Mouse (Mus musculus) c-Kit-positive CD71-negative TER-119-negative erythroid progenitor cells, embryonic 14.5 days (primary cell): ENCODE data around the gene Col5a3.

Source experiments
- DNase-seq: peaks from one replicate; pipeline ENCODE4 v3.0.0-alpha.2; 2013; ENCODE audit warnings: low read depth

Gene Col5a3

GRCm38 (mm10) chr9:20805159-20805495 lies 9.7 kb downstream of the Col5a3 start:
- no peak for DNase-seq

- peak; percentile 63 for DNase-seq
Observed at GRCm38 (mm10) chr9:20804266-20805158, 10.4 kb downstream of the Col5a3 start.

DNA sequence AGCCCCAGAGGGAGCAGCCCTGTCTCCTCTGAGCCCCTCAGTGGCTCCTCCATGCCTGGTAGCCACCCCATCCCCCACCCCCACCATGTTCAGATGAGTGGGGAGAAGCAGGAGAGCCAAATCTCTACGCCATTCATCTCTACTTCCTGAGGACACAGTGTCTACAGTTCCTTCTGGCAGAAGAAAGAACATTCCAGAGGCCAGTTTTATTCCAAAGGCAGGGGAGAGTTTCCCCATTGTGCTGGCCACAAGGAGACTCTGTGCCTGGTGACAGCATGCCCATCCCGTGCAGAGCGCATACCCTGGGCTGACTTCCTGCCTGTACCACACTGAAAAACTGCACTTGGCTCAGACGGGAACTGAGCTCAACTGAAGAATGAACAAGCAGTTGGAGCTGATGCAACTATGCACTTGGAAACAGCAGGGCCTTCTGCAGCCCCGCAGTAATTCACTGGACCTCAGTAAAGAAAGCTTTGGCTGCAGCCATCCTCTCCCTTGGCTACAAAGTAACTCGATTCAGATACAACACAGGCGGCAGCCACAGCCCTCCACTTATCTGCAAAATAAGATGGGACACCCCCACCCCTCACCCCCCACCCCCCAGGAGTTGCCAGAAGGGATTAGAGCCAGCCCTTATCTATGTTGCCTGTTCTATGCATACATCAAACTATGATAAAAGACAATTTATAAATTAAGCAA lies 20.6 kb downstream of the Col5a3 start:
- no peak for DNase-seq

DNA sequence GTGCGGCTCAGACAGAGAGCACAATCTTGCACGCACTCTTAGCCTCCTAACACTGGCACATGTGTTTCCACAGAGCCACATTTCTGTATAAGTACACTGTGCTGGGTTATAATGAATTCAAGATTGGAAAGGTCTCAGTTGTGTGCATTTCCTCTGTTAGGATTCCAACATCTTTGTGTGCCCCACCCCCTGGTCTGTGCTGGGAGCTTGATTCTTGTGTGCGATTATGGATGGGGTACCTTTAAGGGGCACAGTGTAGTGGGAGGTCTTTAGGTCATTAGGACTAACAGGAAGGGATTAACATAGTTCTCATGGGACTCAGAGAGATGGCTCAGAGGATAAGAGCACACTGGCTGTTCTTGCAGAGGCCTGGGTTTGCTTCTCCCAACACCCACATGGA lies 24.5 kb downstream of the Col5a3 start:
- DNase-seq = no peak

GRCm38 (mm10) chr9:20789651-20790050 lies 25.2 kb downstream of the Col5a3 start:
- DNase-seq = no peak

GRCm38 (mm10) chr9:20787992-20788391 lies 26.9 kb downstream of the Col5a3 start:
- no peak for DNase-seq

DNA sequence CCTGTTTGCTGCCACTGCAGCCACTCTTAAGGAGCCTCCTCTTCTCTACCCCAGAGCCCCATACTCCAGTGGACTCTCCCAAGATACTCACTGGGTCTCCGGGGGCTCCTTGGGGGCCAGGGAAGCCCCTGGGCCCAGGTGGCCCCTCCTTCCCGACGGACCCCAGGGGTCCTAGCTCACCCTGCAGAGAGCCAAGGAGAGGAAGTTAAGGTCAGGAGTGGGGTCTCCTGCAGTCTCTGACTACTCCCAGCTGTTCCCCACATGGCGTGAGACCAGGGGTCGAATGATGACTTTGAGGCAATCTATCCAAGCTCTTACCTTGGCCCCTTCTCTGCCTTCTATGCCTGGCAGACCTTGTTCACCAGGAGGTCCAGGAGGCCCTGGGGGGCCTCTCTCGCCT lies 29.8 kb downstream of the Col5a3 start:
- no peak for DNase-seq

GRCm38 (mm10) chr9:20781286-20781685 lies 33.6 kb downstream of the Col5a3 start:
- no peak for DNase-seq

GRCm38 (mm10) chr9:20765274-20765673 lies 49.6 kb downstream of the Col5a3 start:
- DNase-seq = no peak

DNA sequence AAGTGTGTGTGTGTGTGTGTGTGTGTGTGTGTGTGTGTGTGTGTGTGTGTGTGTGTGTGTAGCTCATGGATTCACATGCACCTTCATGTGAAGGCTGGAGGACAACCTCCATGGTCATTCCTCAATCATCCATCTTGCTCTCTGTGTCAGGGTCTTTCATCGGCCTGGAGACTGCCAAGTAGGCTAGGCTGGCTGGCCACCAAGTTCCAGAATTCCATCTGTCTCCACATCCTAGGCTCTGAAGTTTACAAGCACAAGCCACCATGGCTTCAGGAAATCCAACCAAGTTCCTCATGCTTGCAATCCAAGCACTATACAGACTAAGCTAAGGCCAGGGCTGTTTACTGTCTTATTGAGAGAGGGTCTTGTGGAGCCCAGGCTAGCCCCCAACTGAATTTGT lies 51.8 kb downstream of the Col5a3 start:
- DNase-seq = no peak

DNA sequence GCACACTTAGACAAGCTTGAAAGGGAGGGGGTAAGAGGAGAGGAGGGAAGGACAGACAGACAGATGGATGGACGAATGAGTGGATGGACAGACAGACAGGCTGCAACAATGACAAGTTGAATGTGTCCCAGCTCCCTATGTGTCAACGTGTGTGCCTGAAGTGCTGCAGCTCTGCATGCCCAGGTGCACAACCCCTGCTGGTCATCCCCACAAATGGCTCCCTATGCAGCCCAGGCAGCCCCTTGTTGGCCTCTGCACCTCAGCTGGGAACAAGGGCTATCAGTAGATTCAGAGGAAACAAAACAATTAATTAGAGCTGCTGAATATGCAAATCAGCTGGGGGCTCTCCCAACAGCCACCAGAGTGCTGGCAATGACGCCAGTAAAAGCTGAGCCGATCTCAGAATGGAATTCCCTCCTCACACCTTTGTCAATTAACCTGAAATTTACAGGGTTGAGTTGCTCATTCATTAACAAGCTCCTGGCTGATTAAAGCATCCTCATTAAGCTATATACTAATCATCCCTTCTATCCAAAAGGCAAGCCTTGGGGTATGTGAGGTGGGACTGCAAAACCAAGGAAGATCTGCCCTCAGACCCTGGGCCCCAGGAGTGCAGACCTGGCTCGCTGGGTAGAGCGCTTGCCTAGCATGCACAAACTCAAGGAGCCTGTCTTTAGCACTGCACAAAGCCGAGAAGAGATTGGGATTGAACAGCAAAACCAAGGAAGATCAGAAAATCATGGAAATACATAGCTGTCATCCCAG lies 52.5 kb downstream of the Col5a3 start:
- DNase-seq = no peak

- no peak for DNase-seq
Observed at GRCm38 (mm10) chr9:20761388-20761787, 53.5 kb downstream of the Col5a3 start.

- no peak for DNase-seq
Observed at GRCm38 (mm10) chr9:20760813-20761212, 54.1 kb downstream of the Col5a3 start.

- DNase-seq = no peak
Observed at GRCm38 (mm10) chr9:20758896-20759295, 56.0 kb downstream of the Col5a3 start.

DNA sequence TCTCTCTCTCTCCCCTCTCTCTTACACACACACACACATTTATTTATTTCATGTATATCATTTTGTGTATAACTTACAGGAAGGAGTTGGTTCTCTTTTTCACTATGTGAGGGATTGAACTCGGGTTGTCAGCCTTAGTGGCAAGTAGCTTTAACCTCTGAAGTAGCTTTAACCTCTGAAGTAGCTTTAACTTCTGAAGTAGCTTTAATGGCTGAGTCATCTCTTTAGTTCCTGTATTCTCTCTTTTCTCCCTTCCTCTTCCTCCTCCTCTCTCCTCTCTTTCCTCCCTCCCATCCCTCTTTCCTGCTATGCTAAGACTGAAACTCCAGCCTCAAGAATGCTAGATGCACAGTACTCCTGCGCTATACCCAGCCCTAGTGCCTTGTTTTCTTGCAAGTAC lies 56.6 kb downstream of the Col5a3 start:
- DNase-seq = no peak

DNA sequence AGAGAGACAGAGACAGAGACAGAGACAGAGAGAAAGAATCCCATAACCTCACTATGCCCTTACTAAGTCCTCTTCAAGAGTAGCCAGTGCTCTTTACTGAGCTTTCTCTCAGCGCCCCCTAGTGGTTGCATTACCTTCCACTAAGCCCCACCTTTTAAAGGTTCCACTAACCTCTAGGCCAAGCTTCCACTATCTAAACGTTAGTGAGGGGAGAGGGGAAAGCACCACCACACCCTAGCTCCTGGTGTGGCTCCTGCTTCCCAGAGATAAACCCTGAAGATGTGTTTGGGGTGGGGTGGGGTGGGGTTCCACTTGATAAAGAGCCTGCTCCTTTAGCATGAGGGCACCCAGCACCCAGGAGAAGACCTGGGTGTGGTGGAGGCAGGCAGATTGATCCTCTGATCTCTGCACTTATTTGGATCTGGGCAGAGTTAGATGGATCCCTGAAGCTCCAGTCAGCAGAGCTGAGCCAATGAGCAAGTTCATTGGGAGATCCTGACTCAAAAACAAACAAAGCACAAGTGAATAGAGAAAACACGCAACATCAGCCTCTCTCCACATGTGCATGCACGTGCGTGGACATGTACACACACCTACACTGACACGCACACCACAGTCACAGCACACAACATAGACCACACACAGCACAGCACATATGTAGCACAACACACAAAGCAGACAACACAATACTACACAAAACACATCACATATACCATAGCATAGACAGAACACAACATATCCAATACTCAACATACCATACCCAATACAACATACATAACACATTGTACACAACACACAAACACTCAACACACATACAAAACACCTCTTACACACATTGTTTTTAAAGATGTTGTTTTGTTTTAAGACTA lies 57.5 kb downstream of the Col5a3 start:
- DNase-seq = peak; percentile 80

- no peak for DNase-seq
Observed at GRCm38 (mm10) chr9:20756081-20756700, 58.7 kb downstream of the Col5a3 start.

GRCm38 (mm10) chr9:20754335-20754734 lies 60.5 kb downstream of the Col5a3 start:
- DNase-seq = no peak

DNA sequence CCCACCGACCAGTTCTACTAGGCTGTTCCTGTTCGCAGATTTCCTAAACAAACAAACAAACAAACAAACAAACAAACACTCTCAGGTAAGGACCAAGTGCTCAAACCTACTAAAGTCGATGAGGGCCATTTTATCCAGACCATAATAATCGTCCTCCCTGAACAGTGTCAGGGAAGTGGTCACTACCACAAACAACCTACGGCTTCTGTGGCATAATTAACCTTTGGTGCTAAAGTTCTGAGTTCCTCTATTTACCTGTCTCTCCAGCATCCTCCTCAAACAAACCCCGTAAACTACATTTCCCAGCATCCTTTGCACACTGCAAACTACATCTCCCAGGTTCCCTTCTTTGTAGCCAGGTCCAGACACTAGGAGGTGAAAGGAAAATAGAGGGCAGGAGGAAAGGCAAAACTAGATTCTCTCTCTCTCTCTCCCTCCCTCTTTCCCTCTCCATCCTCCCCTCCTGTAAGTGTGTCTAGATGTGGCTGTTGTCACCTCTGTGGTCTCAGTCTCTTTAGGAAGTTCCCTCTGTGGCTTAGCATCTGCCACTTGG lies 63.3 kb downstream of the Col5a3 start:
- no peak for DNase-seq

GRCm38 (mm10) chr9:20749213-20749612 lies 65.7 kb downstream of the Col5a3 start:
- no peak for DNase-seq

DNA sequence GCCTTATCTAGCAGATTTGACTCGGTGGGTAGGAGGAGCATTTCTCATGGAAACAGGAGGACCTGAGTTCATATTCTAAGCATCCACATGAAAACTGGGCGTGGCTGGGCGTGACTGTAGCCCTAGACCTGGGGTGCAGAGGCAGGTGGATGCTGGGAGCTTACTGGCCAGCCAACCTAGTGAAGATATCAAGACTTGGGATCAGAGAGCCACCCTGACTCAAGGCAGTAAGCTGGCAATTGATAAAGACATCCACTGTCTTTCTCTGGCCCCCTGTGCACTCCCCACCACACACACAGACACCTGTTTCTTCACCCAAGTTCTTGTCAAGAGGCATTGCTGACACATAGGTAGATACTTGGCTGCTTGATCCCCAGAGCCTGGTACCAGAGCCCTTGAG lies 66.3 kb downstream of the Col5a3 start:
- DNase-seq = no peak
